Mouse (Mus musculus) kidney, postnatal 0 days (tissue): Measurements from ENCODE around the gene Fut7. TPM values are rescaled to one million over a fixed set of nuclear protein-coding genes. Genes with fewer than 3 reads are reported as not detected.

Source experiments
- ATAC-seq: fragments of 200-750 bp; cut with Nextera tagmentation; replicated peaks from 2 replicates; pipeline ENCODE4 v1.8.0; 2017; ENCODE audit warnings: low read depth, moderate number of reproducible peaks, moderate TSS enrichment, moderate library complexity; ENCODE audit not compliant: low FRiP score
- DNase-seq: peaks from one replicate; pipeline ENCODE4 v3.0.0-alpha.2; 2016; ENCODE audit warnings: low spot score
- H3K27ac ChIP-seq: fragments of 300-500 bp; sonication (generic); 2 replicates; pipeline ENCODE4 v1.5.1; 2014; ENCODE audit warnings: mild to moderate bottlenecking
- H3K27me3 ChIP-seq: fragments of 300-500 bp; sonication (generic); 2 replicates; pipeline ENCODE4 v1.6.1; 2014; ENCODE audit warnings: low read length, mixed read lengths; ENCODE audit not compliant: insufficient read depth
- H3K36me3 ChIP-seq: fragments of 300-500 bp; sonication (generic); 2 replicates; pipeline ENCODE4 v1.6.1; 2014; ENCODE audit warnings: low read length, mixed read lengths; ENCODE audit not compliant: insufficient read depth
- H3K4me1 ChIP-seq: fragments of 300-500 bp; sonication (generic); replicated peaks from 2 replicates; pipeline ENCODE4 v1.6.1; 2014; ENCODE audit warnings: antibody characterized with exemption, low read length, mixed read lengths; ENCODE audit not compliant: insufficient read depth
- H3K4me2 ChIP-seq: fragments of 300-500 bp; sonication (generic); 2 replicates; pipeline ENCODE4 v1.6.1; 2014; ENCODE audit warnings: mild to moderate bottlenecking, low read length, moderate library complexity, mixed read lengths
- H3K4me3 ChIP-seq: fragments of 300-500 bp; sonication (generic); replicated peaks from 2 replicates; pipeline ENCODE4 v1.5.1; 2014; ENCODE audit warnings: low read depth, low read length
- H3K9ac ChIP-seq: fragments of 300-500 bp; sonication (generic); 2 replicates; pipeline ENCODE4 v1.6.1; 2014; ENCODE audit warnings: low read depth, low read length
- H3K9me3 ChIP-seq: fragments of 300-500 bp; sonication (generic); replicated peaks from 2 replicates; pipeline ENCODE4 v1.6.1; 2016; ENCODE audit warnings: low read length, inconsistent platforms, mixed read lengths
- CTCF ChIP-seq: IDR thresholded peaks from 2 replicates; pipeline ENCODE4 v1.5.1; 2016; ENCODE audit warnings: antibody characterized with exemption, low read depth, mild to moderate bottlenecking, moderate library complexity
- WGBS: fragments of 180-500 bp; shearing (Covaris S2); extraction: QIAGEN DNeasy Blood & Tissue Kit; methylation state at CpG from one replicate; pipeline ENCODE4 v1.1.7; 2014; 5-methylcytosine and 5-hydroxymethylcytosine counted together
- polyA plus RNA-seq: library from polyadenylated mRNA; unstranded; fragments of >200 nt; fragmentation: Nextera tagmentation; extraction: Ambion mirVana; gene quantifications from 2 replicates; pipeline ENCODE4 v1.2.1, GENCODE M21; 2015

The Fut7 gene
- polyA plus RNA-seq, 1 experiment from 2014 or later: not detected

DNA sequence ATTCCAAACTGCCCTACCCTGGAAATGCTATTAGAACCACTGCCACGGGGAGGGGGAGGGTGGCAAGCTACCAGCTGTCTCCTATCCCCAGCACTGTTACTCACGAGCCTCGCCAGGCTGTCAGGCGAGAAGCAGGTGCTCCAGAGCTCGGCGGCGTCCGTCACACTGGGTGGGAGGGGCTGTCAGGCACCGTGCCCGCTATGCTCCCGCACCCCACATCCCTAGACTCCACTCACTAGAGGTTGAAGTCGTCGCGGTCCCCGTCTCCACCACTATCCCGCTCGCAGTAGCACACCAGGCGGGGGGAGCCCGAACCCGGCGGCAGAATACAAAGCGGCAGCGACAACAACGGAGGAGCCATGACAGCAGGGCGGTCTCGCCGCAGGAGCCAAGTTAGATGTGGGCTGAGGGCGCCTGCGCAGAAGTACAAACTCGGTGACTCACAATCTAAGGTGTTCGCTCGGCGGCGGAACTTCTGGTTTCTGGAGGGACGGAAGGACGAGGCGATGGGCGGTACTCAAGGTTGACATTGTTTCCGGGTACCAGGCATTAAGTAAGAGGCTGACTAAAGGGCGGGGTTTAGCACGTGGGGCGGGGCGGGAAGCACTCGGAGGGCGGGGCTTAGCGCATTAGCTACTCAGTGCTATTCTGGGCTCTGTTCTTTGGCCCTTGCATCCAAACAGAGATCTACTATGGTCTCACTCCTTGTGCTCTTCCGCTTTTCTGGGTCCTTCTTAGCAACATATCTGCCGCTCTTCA lies 37.7 kb downstream of the Fut7 start, which contains the start of gene Paxx:
Gene Paxx (minus strand): TSS at position 544 of the 759 bp plus-strand sequence.
- Histone ChIP-seq H3K27me3 (no peaks in the 10 kb centered on the region), H3K9me3 (no peaks in the 10 kb centered on the region), H3K36me3 (no peaks in the 10 kb centered on the region), H3K4me3 (peak within 1 kb of the TSS; percentile 57), H3K4me1 (peaks cover 13% of the 10 kb centered on the region; the same call in 1 of the 2 replicates), H3K9ac (peak within 1 kb of the TSS; percentile 71), H3K27ac (peak within 1 kb of the TSS; percentile 90), H3K4me2 (peak within 1 kb of the TSS; percentile 85)
- DNase-seq (peak; percentile 99), ATAC-seq (peak; percentile 89)
- no peak for TF ChIP-seq CTCF
- WGBS: under 1% methylated on average over 48 of the region's 48 CpGs

DNA sequence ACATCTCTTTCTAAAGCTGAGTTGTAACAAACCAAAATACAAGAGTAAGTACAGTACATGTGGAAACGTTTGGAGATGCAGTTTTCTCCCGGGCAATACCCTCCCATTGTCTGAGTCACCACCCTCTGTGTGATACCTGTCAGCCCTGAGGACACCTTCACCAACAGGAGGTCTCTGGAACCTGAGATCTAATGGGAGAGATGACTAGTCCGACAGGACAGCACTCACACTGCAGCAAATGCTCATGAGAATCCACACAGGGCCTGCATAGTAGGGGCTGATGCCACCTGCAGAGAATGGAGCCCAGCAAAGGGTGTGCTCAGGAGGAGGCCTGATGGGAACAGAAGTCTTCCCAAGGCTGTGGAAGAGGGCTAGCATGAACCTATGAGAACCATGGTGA lies 38.3 kb downstream of the Fut7 start:
- H3K27ac ChIP-seq: peak overlapping the region; percentile 60
- TF ChIP-seq CTCF: no peak
- ATAC-seq (no peak), DNase-seq (no peak)
- peaks cover 13% of the 10 kb centered on the region; the same call in 1 of the 2 replicates for H3K4me1 ChIP-seq
- no peaks in the 10 kb centered on the region for H3K9me3 ChIP-seq
- WGBS: 28% methylated on average over 3 of the region's 3 CpGs
- H3K9ac ChIP-seq: no peak overlapping the region
- H3K4me3 ChIP-seq: peak overlapping the region; percentile 57
- no peaks in the 10 kb centered on the region for H3K27me3 ChIP-seq
- H3K4me2 ChIP-seq: peak overlapping the region; percentile 85
- no peaks in the 10 kb centered on the region for H3K36me3 ChIP-seq

DNA sequence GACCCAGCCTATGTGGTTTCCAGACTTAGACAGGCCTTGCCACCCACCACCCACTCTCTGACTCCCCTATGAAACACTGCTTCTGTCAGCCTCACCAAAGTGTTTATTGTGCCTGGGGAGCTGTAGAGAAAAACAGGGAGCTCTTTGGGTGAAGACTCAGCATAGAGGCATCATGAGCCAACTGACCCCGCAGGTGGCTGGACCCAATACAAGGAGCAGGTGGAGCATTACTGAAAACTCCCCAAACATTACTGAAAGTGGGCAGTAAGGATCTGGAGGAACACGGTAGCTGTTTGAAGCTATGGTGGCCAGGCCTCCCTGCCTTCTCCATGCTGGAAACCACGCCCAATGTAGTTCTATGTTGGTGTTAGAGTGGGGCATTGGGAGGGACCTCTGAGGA lies 40.6 kb downstream of the Fut7 start:
- Histone ChIP-seq H3K27ac (no peak overlapping the region), H3K27me3 (no peaks in the 10 kb centered on the region), H3K4me3 (no peak overlapping the region), H3K9ac (no peak overlapping the region), H3K4me2 (no peak overlapping the region), H3K4me1 (peaks cover 13% of the 10 kb centered on the region; the same call in 1 of the 2 replicates), H3K36me3 (no peaks in the 10 kb centered on the region), H3K9me3 (no peaks in the 10 kb centered on the region)
- WGBS: 84% methylated on average over 3 of the region's 3 CpGs
- TF ChIP-seq CTCF: no peak
- no peak for DNase-seq
- no peak for ATAC-seq

DNA sequence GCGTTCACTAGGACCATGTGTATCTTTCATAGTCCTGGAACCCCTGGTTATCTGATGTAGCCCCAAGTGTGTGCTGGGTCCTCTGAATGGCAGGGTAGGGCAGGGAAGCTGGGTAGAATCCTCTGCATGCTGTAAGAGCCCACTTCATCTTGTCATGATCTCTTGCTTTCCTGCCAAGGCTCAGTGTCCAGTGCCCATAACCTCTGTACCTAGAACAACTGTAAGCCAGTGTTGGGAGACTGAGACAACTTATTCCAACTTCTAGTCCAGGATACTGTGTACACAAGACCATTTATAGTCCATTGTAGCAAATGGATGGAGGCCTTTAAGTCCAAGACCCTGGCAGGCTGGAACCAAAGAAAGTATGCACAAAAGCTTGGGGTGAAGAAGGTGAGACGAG lies 42.2 kb downstream of the Fut7 start:
- TF ChIP-seq CTCF: no peak
- DNase-seq: no peak
- Histone ChIP-seq H3K27ac (no peak overlapping the region), H3K9me3 (no peaks in the 10 kb centered on the region), H3K36me3 (no peaks in the 10 kb centered on the region), H3K4me2 (no peak overlapping the region), H3K4me3 (no peak overlapping the region), H3K27me3 (no peaks in the 10 kb centered on the region), H3K9ac (no peak overlapping the region), H3K4me1 (peaks cover 5% of the 10 kb centered on the region; the same call in 1 of the 2 replicates)
- no peak for ATAC-seq
- 82% methylated on average over 2 of the region's 2 CpGs for WGBS

DNA sequence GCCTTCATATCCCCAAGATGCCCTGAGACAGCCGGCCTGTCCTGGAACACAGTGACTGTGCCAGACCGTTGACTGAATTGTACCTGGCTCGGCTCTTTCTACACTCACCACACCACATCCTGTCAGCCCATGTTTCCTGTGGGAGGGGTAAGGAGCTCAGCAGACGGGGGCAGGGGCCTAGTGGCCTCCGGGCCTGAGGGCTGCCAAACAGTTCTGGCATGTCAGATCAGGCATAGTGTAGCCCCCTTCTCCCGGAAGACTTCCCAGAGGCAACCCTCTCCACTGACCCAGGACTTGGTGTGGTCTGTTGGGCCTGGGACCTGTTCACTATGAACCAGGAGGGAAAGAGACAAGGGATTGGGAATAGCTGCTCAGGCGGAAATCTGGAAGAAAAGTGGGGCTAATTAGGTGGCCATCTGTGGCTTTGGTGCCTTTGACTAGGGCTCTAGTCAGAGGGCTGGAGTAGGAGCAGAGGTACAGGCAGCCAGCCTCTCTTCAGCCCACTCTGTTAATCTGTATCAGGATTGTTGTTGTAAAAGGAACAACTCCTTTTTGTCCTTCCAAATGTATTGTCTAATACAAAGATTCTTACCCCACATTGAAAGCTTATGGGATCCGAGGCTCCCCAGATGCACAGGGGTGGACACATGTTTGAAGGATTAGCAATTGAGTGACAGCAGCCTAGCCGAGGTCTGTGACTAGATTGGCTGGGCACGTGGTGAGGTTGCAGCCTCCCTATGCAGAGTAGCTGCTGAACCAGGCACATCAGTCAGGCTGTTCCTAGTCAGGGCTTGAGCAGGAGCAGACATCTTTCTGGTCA lies 43.0 kb downstream of the Fut7 start:
- H3K4me2 ChIP-seq: no peak overlapping the region
- H3K36me3 ChIP-seq: no peaks in the 10 kb centered on the region
- no peaks in the 10 kb centered on the region for H3K27me3 ChIP-seq
- H3K9me3 ChIP-seq: no peaks in the 10 kb centered on the region
- WGBS: 49% methylated on average over 10 of the region's 10 CpGs
- ATAC-seq: no peak
- TF ChIP-seq CTCF: no peak
- no peak for DNase-seq
- H3K4me3 ChIP-seq: no peak overlapping the region
- H3K4me1 ChIP-seq: peaks cover 3% of the 10 kb centered on the region; the same call in 1 of the 2 replicates
- no peak overlapping the region for H3K9ac ChIP-seq
- no peak overlapping the region for H3K27ac ChIP-seq

DNA sequence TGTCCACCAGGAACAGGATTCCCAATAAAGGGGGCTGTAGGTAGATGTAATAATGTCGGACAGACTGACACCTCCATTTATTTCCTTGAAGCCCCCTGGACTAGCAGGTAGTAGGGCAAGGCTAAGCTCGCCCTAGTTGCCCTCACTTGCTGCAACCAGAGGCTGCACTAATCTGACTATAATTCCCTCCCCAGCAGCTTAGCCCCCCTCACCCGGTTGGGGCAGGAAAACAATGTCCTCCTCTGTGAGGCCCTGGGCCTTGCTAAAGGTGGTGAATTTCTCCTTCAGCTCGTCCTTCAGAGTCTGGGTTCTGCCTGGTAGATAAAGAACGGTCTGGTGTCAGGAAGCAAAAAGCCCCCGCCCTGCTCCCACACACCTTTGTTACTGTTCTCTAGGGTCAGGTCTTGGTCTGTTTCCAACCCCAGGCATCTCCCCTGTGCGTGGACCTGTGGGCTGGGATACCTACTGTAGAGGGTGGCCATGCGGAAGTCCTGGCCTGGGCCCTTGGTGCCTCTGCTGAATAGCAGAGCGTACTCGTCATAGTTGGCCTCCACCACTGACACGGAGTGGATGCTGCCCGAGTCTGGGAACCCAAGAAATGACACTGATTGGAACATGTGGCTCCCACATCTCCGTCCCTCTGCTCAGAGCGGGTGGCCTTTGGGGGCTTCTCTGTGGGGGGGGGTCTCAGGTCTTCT lies 44.7 kb downstream of the Fut7 start:
- no peak overlapping the region for H3K4me2 ChIP-seq
- TF ChIP-seq CTCF: no peak
- H3K9me3 ChIP-seq: no peaks in the 10 kb centered on the region
- ATAC-seq: no peak
- H3K27ac ChIP-seq: no peak overlapping the region
- DNase-seq: no peak
- H3K27me3 ChIP-seq: no peaks in the 10 kb centered on the region
- no peak overlapping the region for H3K4me3 ChIP-seq
- H3K36me3 ChIP-seq: no peaks in the 10 kb centered on the region
- H3K9ac ChIP-seq: no peak overlapping the region
- no peaks in the 10 kb centered on the region for H3K4me1 ChIP-seq
- WGBS: 78% methylated on average over 14 of the region's 14 CpGs
